Mouse (Mus musculus) ES-Bruce4 (cell line): ENCODE data around the gene Exoc3l.

Source experiments
- CTCF ChIP-seq: IDR thresholded peaks from one replicate; pipeline ENCODE4 v1.8.1; 2011; ENCODE audit warnings: low read depth, low read length
- EP300 ChIP-seq: IDR thresholded peaks from 2 replicates; pipeline ENCODE4 v1.6.1; 2011; ENCODE audit warnings: low read depth, low read length; ENCODE audit not compliant: insufficient read depth
- POLR2A ChIP-seq: IDR thresholded peaks from one replicate; pipeline ENCODE4 v1.8.1; 2011; ENCODE audit warnings: low read length; ENCODE audit not compliant: insufficient read depth

GRCm38 (mm10) chr8:105241016-105241415, 54.9 kb downstream of the Exoc3l start:
- TF ChIP-seq CTCF: no peak
- no peak for TF ChIP-seq POLR2A
- no peak for TF ChIP-seq EP300
